Mouse (Mus musculus) spleen, adult 12 weeks (tissue): Measurements from ENCODE around the gene Nipal4.

ENCODE experiments used
- DNase-seq: peaks from one replicate; pipeline ENCODE4 v3.0.0; 2022; ENCODE audit warnings: low spot score

Nipal4 gene

GRCm38 (mm10) chr11:46115011-46115410 is 51.3 kb downstream of the Nipal4 start:
- no peak for DNase-seq

- DNase-seq: no peak
Observed at GRCm38 (mm10) chr11:46114221-46114620, 52.1 kb downstream of the Nipal4 start.

- DNase-seq: no peak
Observed at GRCm38 (mm10) chr11:46113211-46113610, 53.1 kb downstream of the Nipal4 start.

- no peak for DNase-seq
Observed at GRCm38 (mm10) chr11:46110945-46111287, 55.4 kb downstream of the Nipal4 start.

GRCm38 (mm10) chr11:46110156-46110944 is 56.0 kb downstream of the Nipal4 start:
- DNase-seq: no peak

- DNase-seq: no peak
Observed at GRCm38 (mm10) chr11:46109206-46109605, 57.1 kb downstream of the Nipal4 start.

- DNase-seq: no peak
Observed at GRCm38 (mm10) chr11:46107046-46107445, 59.3 kb downstream of the Nipal4 start.

- DNase-seq: no peak
Observed at GRCm38 (mm10) chr11:46102107-46102506, 64.2 kb downstream of the Nipal4 start.
